ENCODE assay signal across 8 mouse cellular contexts in genomic region chr11:95533484-95534160, GRCm38 (mm10). TPM values are rescaled to one million over a fixed set of nuclear protein-coding genes. Genes with fewer than 3 reads are reported as not detected.
DNase-seq lines count a peak whose midpoint lies in the region; ATAC-seq and TF ChIP-seq lines count a peak whose summit lies in the region.

No protein-coding gene starts in this region.

- H3K9me3 ChIP-seq in forebrain, embryonic 11.5 days (ENCODE audit: control insufficient read depth, low read length): no peaks in the 10 kb centered on the region
- no peaks in the 10 kb centered on the region for H3K9me3 ChIP-seq in heart, embryonic 16.5 days (replicated peaks; ENCODE audit: control insufficient read depth, low read length)
- H3K9me3 ChIP-seq in liver, embryonic 14.5 days (ENCODE audit: control insufficient read depth, low read length): no peaks in the 10 kb centered on the region
- no peaks in the 10 kb centered on the region for H3K9me3 ChIP-seq in neural tube, embryonic 11.5 days (ENCODE audit: control insufficient read depth, low read length)
- no peaks in the 10 kb centered on the region for H3K9me3 ChIP-seq in stomach, embryonic 16.5 days (replicated peaks; ENCODE audit: control insufficient read depth, low read length)

- H3K27ac ChIP-seq in forebrain, embryonic 11.5 days (ENCODE audit: low read depth, low read length): no peak overlapping the region
- H3K27ac ChIP-seq in heart, embryonic 16.5 days (ENCODE audit: low read length): no peak overlapping the region
- no peak overlapping the region for H3K27ac ChIP-seq in liver, embryonic 14.5 days
- no peak overlapping the region for H3K27ac ChIP-seq in neural tube, embryonic 11.5 days (ENCODE audit: low read depth, low read length)
- no peak overlapping the region for H3K27ac ChIP-seq in stomach, embryonic 16.5 days (ENCODE audit: low read length)

- ATAC-seq in forebrain, embryonic 11.5 days (replicated peaks; ENCODE audit: low FRiP score): peak; percentile 78
- ATAC-seq in heart, embryonic 16.5 days (replicated peaks; ENCODE audit: extremely low read depth, insufficient read depth, low FRiP score): peak; percentile 72
- ATAC-seq in liver, embryonic 14.5 days (ENCODE audit: insufficient read depth): no peak
- ATAC-seq in neural tube, embryonic 11.5 days (ENCODE audit: insufficient read depth, low FRiP score, low TSS enrichment): 0 out of 2 replicates have a peak, but pooled peaks have one; percentile 67
- ATAC-seq in stomach, embryonic 16.5 days (ENCODE audit: insufficient read depth, low FRiP score): peak; percentile 85

- H3K4me2 ChIP-seq in forebrain, embryonic 11.5 days (ENCODE audit: low read depth, low read length, severe bottlenecking): peak overlapping the region; percentile 36; the same call in 1 of the 2 replicates
- H3K4me2 ChIP-seq in heart, embryonic 16.5 days (ENCODE audit: low read depth, low read length): peak overlapping the region; percentile 36; the same call in 1 of the 2 replicates
- H3K4me2 ChIP-seq in liver, embryonic 14.5 days (ENCODE audit: low read depth): no peak overlapping the region
- H3K4me2 ChIP-seq in neural tube, embryonic 11.5 days (ENCODE audit: low read depth): peak overlapping the region; percentile 17; the same call in 1 of the 2 replicates
- peak overlapping the region; percentile 38 for H3K4me2 ChIP-seq in stomach, embryonic 16.5 days (ENCODE audit: low read depth, low read length)

- H3K4me3 ChIP-seq in forebrain, embryonic 11.5 days (ENCODE audit: low read depth, low read length): no peak overlapping the region
- no peak overlapping the region for H3K4me3 ChIP-seq in heart, embryonic 16.5 days (ENCODE audit: low read length)
- H3K4me3 ChIP-seq in liver, embryonic 14.5 days (ENCODE audit: insufficient read depth in 1 of 2, low read depth in 2 of 2, low read length in 2 of 2): no peak overlapping the region
- no peak overlapping the region for H3K4me3 ChIP-seq in neural tube, embryonic 11.5 days (ENCODE audit: low read depth, low read length)
- no peak overlapping the region for H3K4me3 ChIP-seq in stomach, embryonic 16.5 days (replicated peaks; ENCODE audit: low read length)

- no peak overlapping the region for H3K9ac ChIP-seq in forebrain, embryonic 11.5 days (ENCODE audit: low read length)
- H3K9ac ChIP-seq in heart, embryonic 16.5 days (ENCODE audit: low read length): no peak overlapping the region
- H3K9ac ChIP-seq in liver, embryonic 14.5 days (replicated peaks): no peak overlapping the region
- no peak overlapping the region for H3K9ac ChIP-seq in neural tube, embryonic 11.5 days (ENCODE audit: low read length)
- H3K9ac ChIP-seq in stomach, embryonic 16.5 days (ENCODE audit: low read length): peak overlapping the region; percentile 17; the same call in 1 of the 2 replicates

- TF ChIP-seq EP300 in liver, embryonic 14.5 days (IDR thresholded peaks at IDR 0.05; ENCODE audit: low read depth): no peak

- H3K4me1 ChIP-seq in forebrain, embryonic 11.5 days (replicated peaks; ENCODE audit: control insufficient read depth, insufficient read depth, low read length): peaks cover 2% of the 10 kb centered on the region; the same call in 1 of the 2 replicates
- peaks cover 3% of the 10 kb centered on the region; the same call in 1 of the 2 replicates for H3K4me1 ChIP-seq in heart, embryonic 16.5 days (ENCODE audit: control insufficient read depth, insufficient read depth, low read length)
- no peaks in the 10 kb centered on the region for H3K4me1 ChIP-seq in liver, embryonic 14.5 days (replicated peaks; ENCODE audit: control insufficient read depth in 2 of 2, insufficient read depth in 2 of 2, low read length in 1 of 2)
- H3K4me1 ChIP-seq in neural tube, embryonic 11.5 days (ENCODE audit: control insufficient read depth, insufficient read depth, low read length): 0 out of 2 replicates have a peak, but pooled peaks cover 3% of the 10 kb centered on the region
- H3K4me1 ChIP-seq in stomach, embryonic 16.5 days (ENCODE audit: control insufficient read depth, insufficient read depth, low read length): peaks cover 7% of the 10 kb centered on the region; the same call in 1 of the 2 replicates

- WGBS in forebrain, embryonic 11.5 days: 22% methylated on average over 24 of the region's 24 CpGs
- WGBS in heart, embryonic 16.5 days: 17% methylated on average over 24 of the region's 24 CpGs
- WGBS in liver, embryonic 14.5 days (ENCODE audit: insufficient replicate concordance): 17% methylated on average over 24 of the region's 24 CpGs
- WGBS in neural tube, embryonic 11.5 days: 22% methylated on average over 24 of the region's 24 CpGs
- WGBS in stomach, embryonic 16.5 days: 23% methylated on average over 24 of the region's 24 CpGs

- DNase-seq in CD8-positive naive resting alpha-beta T cell, adult 2 months (ENCODE audit: low read depth in 2 of 2, low spot score in 2 of 2): peak; percentile 56 to 64
- DNase-seq in c-Kit-positive CD71-positive TER-119-negative erythroid progenitor cells, embryonic 14.5 days (ENCODE audit: low read depth): peak; percentile 36
- DNase-seq in forebrain, embryonic 11.5 days (ENCODE audit: low spot score): peak; percentile 95
- peak; percentile 87 to 90 for DNase-seq in kidney, postnatal 25 days
- DNase-seq in liver, embryonic 14.5 days (ENCODE audit: low read depth in 3 of 3, low spot score in 3 of 3): peak; percentile 17 to 32 (median 28)
- DNase-seq in neural tube, embryonic 11.5 days (ENCODE audit: low spot score): peak; percentile 91

- no peaks in the 10 kb centered on the region for H3K27me3 ChIP-seq in forebrain, embryonic 11.5 days (ENCODE audit: control insufficient read depth, insufficient read depth, low read length)
- peaks cover 19% of the 10 kb centered on the region for H3K27me3 ChIP-seq in heart, embryonic 16.5 days (ENCODE audit: control insufficient read depth, insufficient read depth, low read length)
- H3K27me3 ChIP-seq in liver, embryonic 14.5 days (ENCODE audit: control insufficient read depth, insufficient read depth, low read length): no peaks in the 10 kb centered on the region
- H3K27me3 ChIP-seq in neural tube, embryonic 11.5 days (ENCODE audit: control insufficient read depth, insufficient read depth, low read length): no peaks in the 10 kb centered on the region
- H3K27me3 ChIP-seq in stomach, embryonic 16.5 days (ENCODE audit: control insufficient read depth, insufficient read depth, low read length): no peaks in the 10 kb centered on the region

- TF ChIP-seq CTCF in liver, embryonic 14.5 days (IDR thresholded peaks at IDR 0.05; ENCODE audit: low read depth): peak; percentile 98

- H3K36me3 ChIP-seq in forebrain, embryonic 11.5 days (ENCODE audit: control insufficient read depth, insufficient read depth, low read length): no peaks in the 10 kb centered on the region
- H3K36me3 ChIP-seq in heart, embryonic 16.5 days (ENCODE audit: control insufficient read depth, insufficient read depth): no peaks in the 10 kb centered on the region
- H3K36me3 ChIP-seq in liver, embryonic 14.5 days (replicated peaks; ENCODE audit: control insufficient read depth, insufficient read depth, low read depth): no peaks in the 10 kb centered on the region
- H3K36me3 ChIP-seq in neural tube, embryonic 11.5 days (ENCODE audit: control insufficient read depth, insufficient read depth, low read length): no peaks in the 10 kb centered on the region
- no peaks in the 10 kb centered on the region for H3K36me3 ChIP-seq in stomach, embryonic 16.5 days (ENCODE audit: control insufficient read depth, insufficient read depth, low read length)

RNA-seq across cellular contexts. Expression of gene Nxph3, which starts 19.3 kb away (rescaled TPM):
- polyA plus RNA-seq in forebrain, embryonic 11.5 days (2014; fragmentation: Nextera tagmentation; extraction: Ambion mirVana): 0.25 and 0.28 TPM in 2 replicates
- 0.07 and 0.14 TPM in 2 replicates for polyA plus RNA-seq in heart, embryonic 16.5 days (2015; fragmentation: Nextera tagmentation; extraction: Ambion mirVana)
- polyA plus RNA-seq in liver, embryonic 14.5 days (2012; rRNA removed): 0.03 and 0.08 TPM in 2 replicates
- polyA plus RNA-seq in liver, embryonic 14.5 days (2014; fragmentation: Nextera tagmentation; extraction: Ambion mirVana): not detected in 2 replicates
- 0.37 and 0.66 TPM in 2 replicates for polyA plus RNA-seq in neural tube, embryonic 11.5 days (2014; fragmentation: Nextera tagmentation; extraction: Ambion mirVana)
- 0.50 and 0.62 TPM in 2 replicates for polyA plus RNA-seq in stomach, embryonic 16.5 days (2015; fragmentation: Nextera tagmentation; extraction: Ambion mirVana)

RNA-seq across cellular contexts. Expression of gene Ngfr, which starts 53.9 kb away (rescaled TPM):
- polyA plus RNA-seq in forebrain, embryonic 11.5 days (2014; fragmentation: Nextera tagmentation; extraction: Ambion mirVana): 10.5 and 11.5 TPM in 2 replicates
- 4.3 and 5.3 TPM in 2 replicates for polyA plus RNA-seq in heart, embryonic 16.5 days (2015; fragmentation: Nextera tagmentation; extraction: Ambion mirVana)
- polyA plus RNA-seq in liver, embryonic 14.5 days (2012; rRNA removed): 2.1 and 2.3 TPM in 2 replicates
- 1.1 and 1.2 TPM in 2 replicates for polyA plus RNA-seq in liver, embryonic 14.5 days (2014; fragmentation: Nextera tagmentation; extraction: Ambion mirVana)
- 92.0 and 97.6 TPM in 2 replicates for polyA plus RNA-seq in neural tube, embryonic 11.5 days (2014; fragmentation: Nextera tagmentation; extraction: Ambion mirVana)
- polyA plus RNA-seq in stomach, embryonic 16.5 days (2015; fragmentation: Nextera tagmentation; extraction: Ambion mirVana): 13.2 and 15.0 TPM in 2 replicates

Comparison
In these comparisons a context has a peak if more than half of its experiments do, and no peak if none do; other contexts are left out.
1. DNase-seq: peak in every context shown above with its lines; median percentile 95 in forebrain, embryonic 11.5 days; 91 in neural tube, embryonic 11.5 days; 88 in kidney, postnatal 25 days; 60 in CD8-positive naive resting alpha-beta T cell, adult 2 months; 36 in c-Kit-positive CD71-positive TER-119-negative erythroid progenitor cells, embryonic 14.5 days; 28 in liver, embryonic 14.5 days.